Mouse (Mus musculus): Measurements from ENCODE around the gene Tlk1.
"Not testable (repeated sequence)": the region's sequence is repeated elsewhere in the genome, so short reads cannot be mapped to it uniquely, and the experiment has no call there.

DNA sequence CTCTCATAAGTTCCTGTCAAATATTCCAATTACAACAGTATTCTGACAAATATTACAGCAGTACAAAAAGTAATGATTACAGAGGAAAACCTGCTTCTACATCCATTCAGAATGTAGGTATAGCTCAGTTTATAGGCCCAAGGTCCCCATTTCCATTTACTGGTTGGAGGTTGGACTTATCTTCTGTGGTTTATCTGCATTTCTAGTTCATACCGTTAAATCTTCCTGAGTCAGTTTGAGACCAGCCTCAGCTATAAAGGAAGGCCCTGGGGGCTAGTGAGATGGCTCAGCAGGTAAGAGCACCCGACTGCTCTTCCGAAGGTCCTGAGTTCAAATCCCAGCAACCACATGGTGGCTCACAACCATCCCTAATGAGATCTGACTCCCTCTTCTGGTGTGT, 17.9 kb downstream of the Tlk1 start:
- TF ChIP-seq TCF12 (IDR thresholded peaks at IDR 0.05; ENCODE audit: insufficient read depth, poor library complexity, severe bottlenecking); E2F4 (IDR thresholded peaks at IDR 0.05; ENCODE audit: insufficient read depth); USF1 (IDR thresholded peaks at IDR 0.05; ENCODE audit: low read depth); MYOG (IDR thresholded peaks at IDR 0.05; ENCODE audit: control insufficient read depth in 1 of 3, insufficient read depth in 1 of 3, insufficient read length in 2 of 3, low read depth in 2 of 3); POLR2A (IDR thresholded peaks at IDR 0.05; ENCODE audit: insufficient read length, low read depth); POLR2AphosphoS2 (IDR thresholded peaks at IDR 0.05; ENCODE audit: insufficient read length, low read depth); SRF (IDR thresholded peaks at IDR 0.05; ENCODE audit: control insufficient read depth, insufficient read length, low read depth); MAX (IDR thresholded peaks at IDR 0.05; ENCODE audit: low read depth); MYOD1 (IDR thresholded peaks at IDR 0.05; ENCODE audit: control insufficient read depth in 1 of 3, insufficient read length in 2 of 3, low read depth in 2 of 3); CEBPB (IDR thresholded peaks at IDR 0.05; ENCODE audit: insufficient read depth, poor library complexity, severe bottlenecking); REST (IDR thresholded peaks at IDR 0.05; ENCODE audit: insufficient read depth, insufficient read length); TCF3 (IDR thresholded peaks at IDR 0.05; ENCODE audit: insufficient read length, low read depth): not testable (repeated sequence)

All from myocyte (in vitro differentiated cells).